Mouse (Mus musculus) mouse trophoblast stem cell (cell line): ENCODE measurements around the gene Olfr680-ps1.
"Not testable (repeated sequence)": the region's sequence is repeated elsewhere in the genome, so short reads cannot be mapped to it uniquely, and the experiment has no call there.

Experiments used
- in situ Hi-C, 2 experiments: fragments of 300-500 bp; cut with MseI, MboI; formaldehyde crosslinking; loops; 2 replicates in 1 of 2; 3 replicates in 1 of 2; pipeline ENCODE4 v1.15.1; 2025

Olfr680-ps1 gene

GRCm38 (mm10) chr7:105092717-105093116, at the start of gene Olfr680-ps1:
Olfr680-ps1 (minus strand) TSS chr7:105092817.
- in situ Hi-C loops = not testable (repeated sequence)

- in situ Hi-C loops = no loop called here
Measured at GRCm38 (mm10) chr7:105141275-105141674, 48.7 kb upstream of the Olfr680-ps1 start.

DNA sequence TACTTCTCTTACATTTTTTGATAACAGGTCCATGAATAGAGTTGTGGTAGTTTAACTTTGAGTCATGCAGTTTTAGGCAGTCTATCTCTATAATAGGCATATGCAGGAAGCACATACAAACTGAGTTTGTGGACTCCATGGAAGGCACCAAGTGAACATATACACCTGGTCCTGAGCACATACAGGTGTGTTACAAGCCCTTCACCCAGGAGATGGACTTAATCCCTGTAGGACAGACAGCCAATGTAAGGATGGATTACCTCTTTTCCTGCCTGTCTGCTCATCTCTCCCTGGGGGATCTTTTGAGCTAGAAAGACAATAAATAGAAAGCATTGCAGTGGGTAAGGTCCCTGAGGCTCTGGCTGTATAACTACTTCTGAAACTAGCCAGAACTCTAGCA, 23.9 kb upstream of the Olfr680-ps1 start, which contains the start of gene Olfr681:
TSS of gene Olfr681 (plus strand) at position 301 of the 400 bp plus-strand sequence.
- in situ Hi-C loops = no loop called here

- in situ Hi-C loops = no loop called here
Measured at GRCm38 (mm10) chr7:105080905-105081304, 11.7 kb downstream of the Olfr680-ps1 start, which contains the start of gene Olfr679. Olfr679 (plus strand) TSS chr7:105081205.

- in situ Hi-C loops = no loop called here
Measured at GRCm38 (mm10) chr7:105064175-105064574, 28.4 kb downstream of the Olfr680-ps1 start, which contains the start of gene Olfr678. Olfr678 (plus strand) TSS chr7:105064475.

- in situ Hi-C loops = no loop called here
Measured at GRCm38 (mm10) chr7:105058951-105059350, 33.7 kb downstream of the Olfr680-ps1 start.
